Mouse (Mus musculus): ENCODE measurements around the gene Spata17. TPM values are rescaled to one million over a fixed set of nuclear protein-coding genes. Genes with fewer than 3 reads are reported as not detected.

Spata17 gene
- polyA plus RNA-seq, 1 experiment from 2014 or later, result 1.2 TPM

- H3K27me3 ChIP-seq (ENCODE audit: control insufficient read depth, insufficient read depth, low read length), result no peaks in the 10 kb centered on the region
- no peaks in the 10 kb centered on the region for H3K9me3 ChIP-seq (ENCODE audit: control insufficient read depth, low read length)
- H3K9ac ChIP-seq (replicated peaks; ENCODE audit: low read length), result no peak overlapping the region
- ATAC-seq (ENCODE audit: low FRiP score, low TSS enrichment) (no peak), DNase-seq (peak; percentile 44)
- H3K4me3 ChIP-seq (replicated peaks; ENCODE audit: low read depth, low read length), result no peak overlapping the region
- no peaks in the 10 kb centered on the region for H3K36me3 ChIP-seq (ENCODE audit: control insufficient read depth, insufficient read depth, low read length)
- peaks cover 6% of the 10 kb centered on the region for H3K4me1 ChIP-seq (ENCODE audit: control insufficient read depth, insufficient read depth, low read length)
- H3K27ac ChIP-seq (replicated peaks; ENCODE audit: low read depth, low read length), result no peak overlapping the region
- peak overlapping the region; percentile 6; the same call in 1 of the 2 replicates for H3K4me2 ChIP-seq (ENCODE audit: low read length)
- WGBS, result 51% methylated on average over 21 of the region's 21 CpGs
Measured at GRCm38 (mm10) chr1:186997596-186998304, 217.5 kb downstream of the Spata17 start.

Other genes starting within 250 kb of the Spata17 start
- 0.12 TPM in 1 of 2 replicates, not detected in the other for gene D1Pas1, start 248.0 kb downstream of the Spata17 start, polyA plus RNA-seq (2014; fragmentation: Nextera tagmentation; extraction: Ambion mirVana)
- gene Gpatch2, start within 50 bp of the Spata17 start, polyA plus RNA-seq (2014; fragmentation: Nextera tagmentation; extraction: Ambion mirVana), result 15.4 and 21.9 TPM in 2 replicates

Data from midbrain, embryonic 14.5 days (tissue).